Mouse (Mus musculus) spleen, adult 2 months (tissue): ENCODE results near the gene Ube4b.

ENCODE experiments used
- CTCF ChIP-seq: fragments of 200-500 bp; IDR thresholded peaks from 2 replicates; pipeline ENCODE4 v1.5.1; 2011; ENCODE audit warnings: mild to moderate bottlenecking, inconsistent platforms; ENCODE audit not compliant: insufficient read depth, insufficient read length, insufficient replicate concordance; ENCODE audit errors: extremely low read depth
- POLR2A ChIP-seq: fragments of 200-500 bp; IDR thresholded peaks from 2 replicates; pipeline ENCODE4 v1.6.1; 2011; ENCODE audit warnings: low read depth, low read length, inconsistent platforms

DNA sequence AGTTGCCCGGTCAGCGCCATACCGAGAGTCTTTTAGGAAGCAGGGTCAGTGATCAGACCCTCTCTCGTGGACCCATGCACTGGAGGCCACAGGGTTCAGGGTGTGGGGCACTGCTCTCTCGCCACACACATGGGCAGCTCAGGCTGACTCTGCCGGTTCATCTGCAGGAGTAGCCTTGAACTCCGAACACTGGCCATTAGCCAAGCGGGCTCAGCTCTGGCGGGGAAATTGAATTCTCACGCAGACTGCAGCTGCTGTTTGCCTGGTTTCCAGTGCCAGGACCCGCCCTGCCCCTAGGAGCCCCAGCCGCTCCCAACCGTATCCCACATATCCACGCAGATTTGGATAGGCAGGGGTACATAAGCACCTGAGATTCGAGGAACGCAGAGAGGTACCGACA is 27.7 kb upstream of the Ube4b start:
- TF ChIP-seq POLR2A, result no peak
- no peak for TF ChIP-seq CTCF
